Mouse (Mus musculus): Measurements from ENCODE around the gene Olfr545. TPM values are rescaled to one million over a fixed set of nuclear protein-coding genes. Genes with fewer than 3 reads are reported as not detected.
"Not testable (repeated sequence)": the region's sequence is repeated elsewhere in the genome, so short reads cannot be mapped to it uniquely, and the experiment has no call there.

Olfr545 gene
- polyA plus RNA-seq, 1 experiment from 2014 or later: 0.20 TPM

GRCm38 (mm10) chr7:102486105-102486504 is 13.3 kb downstream of the Olfr545 start:
- H3K4me2 ChIP-seq (ENCODE audit: low read length): no peak overlapping the region
- H3K27ac ChIP-seq (replicated peaks; ENCODE audit: low read depth, low read length): no peak overlapping the region
- no peaks in the 10 kb centered on the region for H3K36me3 ChIP-seq (ENCODE audit: control insufficient read depth, insufficient read depth, low read length)
- DNase-seq: no peak
- H3K9ac ChIP-seq (replicated peaks; ENCODE audit: low read length): no peak overlapping the region
- no peaks in the 10 kb centered on the region for H3K27me3 ChIP-seq (ENCODE audit: control insufficient read depth, insufficient read depth, low read length)
- ATAC-seq (ENCODE audit: low FRiP score, low TSS enrichment): no peak
- H3K4me1 ChIP-seq (ENCODE audit: control insufficient read depth, insufficient read depth, low read length): no peaks in the 10 kb centered on the region
- 80% methylated on average over 1 of the region's 1 CpGs for WGBS
- no peak overlapping the region for H3K4me3 ChIP-seq (replicated peaks; ENCODE audit: low read depth, low read length)
- no peaks in the 10 kb centered on the region for H3K9me3 ChIP-seq (ENCODE audit: control insufficient read depth, low read length)

GRCm38 (mm10) chr7:102484766-102485165 is 14.6 kb downstream of the Olfr545 start:
- H3K27ac ChIP-seq (replicated peaks; ENCODE audit: low read depth, low read length); H3K4me3 ChIP-seq (replicated peaks; ENCODE audit: low read depth, low read length); H3K36me3 ChIP-seq (ENCODE audit: control insufficient read depth, insufficient read depth, low read length); ATAC-seq (ENCODE audit: low FRiP score, low TSS enrichment); DNase-seq; H3K4me2 ChIP-seq (ENCODE audit: low read length); H3K9ac ChIP-seq (replicated peaks; ENCODE audit: low read length); H3K27me3 ChIP-seq (ENCODE audit: control insufficient read depth, insufficient read depth, low read length); H3K9me3 ChIP-seq (ENCODE audit: control insufficient read depth, low read length); H3K4me1 ChIP-seq (ENCODE audit: control insufficient read depth, insufficient read depth, low read length): not testable (repeated sequence)
- 78% methylated on average over 8 of the region's 8 CpGs for WGBS

- Histone ChIP-seq H3K4me1 (ENCODE audit: control insufficient read depth, insufficient read depth, low read length) (no peaks in the 10 kb centered on the region), H3K36me3 (ENCODE audit: control insufficient read depth, insufficient read depth, low read length) (no peaks in the 10 kb centered on the region), H3K4me2 (ENCODE audit: low read length) (no peak overlapping the region), H3K9ac (replicated peaks; ENCODE audit: low read length) (no peak overlapping the region), H3K27ac (replicated peaks; ENCODE audit: low read depth, low read length) (no peak overlapping the region), H3K4me3 (replicated peaks; ENCODE audit: low read depth, low read length) (no peak overlapping the region), H3K27me3 (ENCODE audit: control insufficient read depth, insufficient read depth, low read length) (no peaks in the 10 kb centered on the region), H3K9me3 (ENCODE audit: control insufficient read depth, low read length) (no peaks in the 10 kb centered on the region)
- ATAC-seq (ENCODE audit: low FRiP score, low TSS enrichment) (no peak), DNase-seq (no peak)
- 97% methylated on average over 2 of the region's 2 CpGs for WGBS
Observed at GRCm38 (mm10) chr7:102483665-102484064, 15.7 kb downstream of the Olfr545 start.

DNA sequence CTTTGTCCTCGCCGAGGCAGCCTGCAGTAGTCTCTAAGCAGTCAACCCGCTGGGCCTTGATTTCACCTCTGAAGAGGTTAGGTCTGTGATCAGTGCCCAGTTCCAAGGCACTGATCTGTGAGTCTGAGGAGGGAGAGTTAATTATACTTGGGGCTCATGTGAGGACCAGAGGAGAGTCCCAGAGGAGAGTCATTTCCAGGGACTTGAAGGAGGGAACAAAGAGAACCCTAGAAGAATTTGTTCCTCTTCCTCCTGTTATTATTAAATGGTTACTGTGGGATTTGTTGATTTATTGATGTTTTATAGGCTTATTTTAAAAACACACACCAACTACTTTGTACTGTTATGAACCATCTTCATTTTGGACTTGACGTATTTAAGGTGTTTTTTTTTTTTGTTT is 17.8 kb downstream of the Olfr545 start, which contains the start of gene Olfr543:
Gene Olfr543, minus strand, starts transcription at position 101 of the 400 bp plus-strand sequence.
- no peak within 1 kb of the TSS for H3K4me2 ChIP-seq (ENCODE audit: low read length)
- no peaks in the 10 kb centered on the region for H3K36me3 ChIP-seq (ENCODE audit: control insufficient read depth, insufficient read depth, low read length)
- H3K9ac ChIP-seq (replicated peaks; ENCODE audit: low read length): no peak within 1 kb of the TSS
- H3K4me3 ChIP-seq (replicated peaks; ENCODE audit: low read depth, low read length): no peak within 1 kb of the TSS
- WGBS: 94% methylated on average over 4 of the region's 4 CpGs
- DNase-seq: no peak
- no peak within 1 kb of the TSS for H3K27ac ChIP-seq (replicated peaks; ENCODE audit: low read depth, low read length)
- no peaks in the 10 kb centered on the region for H3K27me3 ChIP-seq (ENCODE audit: control insufficient read depth, insufficient read depth, low read length)
- no peaks in the 10 kb centered on the region for H3K4me1 ChIP-seq (ENCODE audit: control insufficient read depth, insufficient read depth, low read length)
- no peaks in the 10 kb centered on the region for H3K9me3 ChIP-seq (ENCODE audit: control insufficient read depth, low read length)
- no peak for ATAC-seq (ENCODE audit: low FRiP score, low TSS enrichment)

DNA sequence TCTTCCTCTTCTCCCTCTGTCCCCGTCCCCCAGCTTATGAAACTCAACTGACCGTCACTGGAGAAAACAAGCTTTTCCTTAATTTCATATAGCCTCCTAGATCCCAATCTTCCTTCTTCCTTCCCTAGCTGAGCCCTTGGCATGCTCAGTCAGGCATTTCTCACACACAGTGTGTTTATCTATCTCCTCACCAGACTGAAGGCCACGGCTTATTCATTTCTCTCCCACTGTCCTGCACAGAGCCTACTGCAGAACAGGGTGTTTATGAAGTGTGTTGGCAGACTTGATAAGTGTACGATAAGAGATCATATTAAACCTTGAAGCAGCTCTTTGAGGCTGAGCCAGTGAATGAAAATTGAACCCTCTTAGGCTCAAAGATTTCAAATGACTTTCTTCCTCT is 18.6 kb downstream of the Olfr545 start:
- Histone ChIP-seq H3K27ac (replicated peaks; ENCODE audit: low read depth, low read length) (no peak overlapping the region), H3K9me3 (ENCODE audit: control insufficient read depth, low read length) (no peaks in the 10 kb centered on the region), H3K4me1 (ENCODE audit: control insufficient read depth, insufficient read depth, low read length) (no peaks in the 10 kb centered on the region), H3K4me3 (replicated peaks; ENCODE audit: low read depth, low read length) (no peak overlapping the region), H3K9ac (replicated peaks; ENCODE audit: low read length) (no peak overlapping the region), H3K27me3 (ENCODE audit: control insufficient read depth, insufficient read depth, low read length) (no peaks in the 10 kb centered on the region), H3K4me2 (ENCODE audit: low read length) (no peak overlapping the region), H3K36me3 (ENCODE audit: control insufficient read depth, insufficient read depth, low read length) (no peaks in the 10 kb centered on the region)
- WGBS: 83% methylated on average over 4 of the region's 4 CpGs
- DNase-seq (no peak), ATAC-seq (ENCODE audit: low FRiP score, low TSS enrichment) (no peak)

DNA sequence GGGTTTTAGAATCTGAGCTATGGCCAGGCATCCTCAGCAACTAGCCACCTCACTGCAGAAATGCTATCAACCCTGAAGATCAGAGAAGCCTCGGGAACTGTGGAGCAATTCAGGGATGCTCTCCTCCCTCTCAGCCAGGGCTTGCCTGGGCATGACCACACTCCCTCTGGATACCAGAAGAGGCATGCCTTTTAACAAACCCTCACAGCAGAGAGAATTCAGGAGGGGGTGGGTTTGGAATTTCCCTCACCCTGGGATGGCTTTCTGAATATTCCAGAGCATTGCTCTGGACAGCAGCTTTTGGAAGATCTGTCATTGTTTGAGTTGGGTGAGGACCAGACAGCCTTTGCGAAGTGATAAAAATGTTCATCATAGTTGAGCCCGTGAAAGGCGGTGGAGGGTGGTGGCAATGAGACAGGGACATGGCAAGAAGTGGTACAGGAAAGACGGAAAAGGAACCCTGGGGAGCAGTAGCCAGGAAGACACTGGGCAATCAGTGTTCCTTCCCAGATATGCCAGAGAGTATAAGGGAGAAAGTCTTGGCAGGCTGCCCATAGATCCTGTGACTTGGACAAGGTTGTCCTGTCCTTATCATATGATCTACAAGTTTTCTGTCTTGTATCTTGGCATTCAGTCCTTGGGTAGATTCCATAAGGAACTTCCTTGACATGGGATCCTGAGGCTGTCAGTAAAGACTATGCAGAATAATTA is 19.9 kb downstream of the Olfr545 start:
- Histone ChIP-seq H3K4me2 (ENCODE audit: low read length) (no peak overlapping the region), H3K4me1 (ENCODE audit: control insufficient read depth, insufficient read depth, low read length) (no peaks in the 10 kb centered on the region), H3K4me3 (replicated peaks; ENCODE audit: low read depth, low read length) (no peak overlapping the region), H3K27ac (replicated peaks; ENCODE audit: low read depth, low read length) (no peak overlapping the region), H3K36me3 (ENCODE audit: control insufficient read depth, insufficient read depth, low read length) (no peaks in the 10 kb centered on the region), H3K27me3 (ENCODE audit: control insufficient read depth, insufficient read depth, low read length) (no peaks in the 10 kb centered on the region), H3K9me3 (ENCODE audit: control insufficient read depth, low read length) (no peaks in the 10 kb centered on the region), H3K9ac (replicated peaks; ENCODE audit: low read length) (no peak overlapping the region)
- ATAC-seq (ENCODE audit: low FRiP score, low TSS enrichment): no peak
- no peak for DNase-seq
- 81% methylated on average over 5 of the region's 5 CpGs for WGBS

DNA sequence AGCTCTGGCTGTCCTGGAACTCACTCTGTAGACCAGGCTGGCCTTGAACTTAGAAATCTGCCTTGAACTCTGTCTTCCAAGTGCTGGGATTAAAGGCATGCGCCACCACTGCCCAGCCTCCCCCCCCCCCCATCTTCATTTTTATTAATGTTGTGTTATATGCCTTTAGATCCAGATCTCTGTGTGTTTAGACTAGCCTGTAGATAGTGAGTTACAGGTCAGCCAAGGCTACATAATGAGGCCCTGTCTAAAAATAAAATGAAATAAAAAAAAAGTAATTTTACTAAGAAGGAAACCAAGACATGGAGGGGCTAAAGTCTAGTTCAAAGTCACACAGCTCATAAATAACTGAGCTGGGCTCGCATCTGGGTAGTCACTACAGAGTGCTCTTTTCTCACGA is 20.4 kb downstream of the Olfr545 start:
- H3K9ac ChIP-seq (replicated peaks; ENCODE audit: low read length): no peak overlapping the region
- no peak for ATAC-seq (ENCODE audit: low FRiP score, low TSS enrichment)
- WGBS: 95% methylated on average over 3 of the region's 3 CpGs
- H3K4me2 ChIP-seq (ENCODE audit: low read length): no peak overlapping the region
- DNase-seq: no peak
- H3K36me3 ChIP-seq (ENCODE audit: control insufficient read depth, insufficient read depth, low read length): no peaks in the 10 kb centered on the region
- no peaks in the 10 kb centered on the region for H3K4me1 ChIP-seq (ENCODE audit: control insufficient read depth, insufficient read depth, low read length)
- H3K4me3 ChIP-seq (replicated peaks; ENCODE audit: low read depth, low read length): no peak overlapping the region
- H3K9me3 ChIP-seq (ENCODE audit: control insufficient read depth, low read length): no peaks in the 10 kb centered on the region
- H3K27ac ChIP-seq (replicated peaks; ENCODE audit: low read depth, low read length): no peak overlapping the region
- no peaks in the 10 kb centered on the region for H3K27me3 ChIP-seq (ENCODE audit: control insufficient read depth, insufficient read depth, low read length)

GRCm38 (mm10) chr7:102478425-102478824 is 20.9 kb downstream of the Olfr545 start:
- no peaks in the 10 kb centered on the region for H3K27me3 ChIP-seq (ENCODE audit: control insufficient read depth, insufficient read depth, low read length)
- H3K9me3 ChIP-seq (ENCODE audit: control insufficient read depth, low read length): no peaks in the 10 kb centered on the region
- DNase-seq (no peak), ATAC-seq (ENCODE audit: low FRiP score, low TSS enrichment) (no peak)
- H3K36me3 ChIP-seq (ENCODE audit: control insufficient read depth, insufficient read depth, low read length): no peaks in the 10 kb centered on the region
- no peak overlapping the region for H3K27ac ChIP-seq (replicated peaks; ENCODE audit: low read depth, low read length)
- H3K9ac ChIP-seq (replicated peaks; ENCODE audit: low read length): no peak overlapping the region
- no peaks in the 10 kb centered on the region for H3K4me1 ChIP-seq (ENCODE audit: control insufficient read depth, insufficient read depth, low read length)
- WGBS: 89% methylated on average over 4 of the region's 4 CpGs
- H3K4me3 ChIP-seq (replicated peaks; ENCODE audit: low read depth, low read length): no peak overlapping the region
- H3K4me2 ChIP-seq (ENCODE audit: low read length): no peak overlapping the region

DNA sequence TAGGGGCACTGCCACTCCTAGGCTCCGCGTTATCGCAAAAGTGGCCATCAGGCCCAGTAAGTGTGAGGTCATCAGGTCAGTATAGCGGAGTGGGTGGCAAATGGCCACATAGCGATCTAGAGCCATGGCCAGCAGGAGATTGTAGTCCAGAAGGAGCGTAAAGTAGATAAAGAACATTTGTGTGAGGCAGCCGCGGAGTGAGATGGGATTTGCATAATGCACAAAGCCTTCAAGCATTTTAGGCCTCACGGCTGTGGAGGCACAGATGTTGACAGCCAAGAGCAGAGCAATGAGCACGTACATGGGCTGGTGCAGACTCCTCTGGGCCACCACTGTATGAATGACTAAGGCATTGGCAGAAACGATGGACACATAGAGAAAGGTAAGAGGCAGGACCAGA is 22.0 kb downstream of the Olfr545 start:
- Histone ChIP-seq H3K4me3 (replicated peaks; ENCODE audit: low read depth, low read length) (no peak overlapping the region), H3K4me2 (ENCODE audit: low read length) (no peak overlapping the region), H3K9ac (replicated peaks; ENCODE audit: low read length) (no peak overlapping the region), H3K36me3 (ENCODE audit: control insufficient read depth, insufficient read depth, low read length) (no peaks in the 10 kb centered on the region), H3K9me3 (ENCODE audit: control insufficient read depth, low read length) (no peaks in the 10 kb centered on the region), H3K4me1 (ENCODE audit: control insufficient read depth, insufficient read depth, low read length) (no peaks in the 10 kb centered on the region), H3K27ac (replicated peaks; ENCODE audit: low read depth, low read length) (no peak overlapping the region), H3K27me3 (ENCODE audit: control insufficient read depth, insufficient read depth, low read length) (no peaks in the 10 kb centered on the region)
- ATAC-seq (ENCODE audit: low FRiP score, low TSS enrichment) (0 out of 2 replicates have a peak, but pooled peaks have one; percentile 31), DNase-seq (no peak)
- WGBS: 58% methylated on average over 11 of the region's 11 CpGs
